In the genomic region with DNA sequence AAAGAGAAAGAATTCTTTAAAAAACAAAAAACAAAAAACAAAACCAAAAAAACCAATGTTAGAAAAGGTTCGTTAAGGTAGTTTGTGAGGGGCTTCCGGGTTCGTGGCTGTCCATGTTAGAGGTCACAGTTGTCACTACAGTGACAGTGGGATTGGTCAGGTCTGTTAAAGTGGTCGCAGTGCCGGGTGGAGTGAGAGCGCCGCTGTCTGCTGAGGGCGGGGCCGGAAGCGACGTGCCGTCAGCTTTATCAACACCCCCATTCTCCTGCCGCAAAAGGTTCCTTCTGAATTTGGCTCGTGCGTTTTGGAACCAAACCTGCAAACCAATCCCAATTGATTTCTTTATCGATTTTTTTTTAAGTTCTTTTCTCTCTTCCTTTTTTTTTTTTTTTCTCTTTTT, we compare ENCODE assay signal across 8 mouse cellular contexts. TPM values are rescaled to one million over a fixed set of nuclear protein-coding genes. Genes with fewer than 3 reads are reported as not detected.
DNase-seq lines count a peak whose midpoint lies in the region; ATAC-seq and TF ChIP-seq lines count a peak whose summit lies in the region.

No protein-coding gene starts in this region.

- no peak for TF ChIP-seq CTCF in MEL (IDR thresholded peaks at IDR 0.05 in 2 of 3, conservative IDR thresholded peaks at IDR 0.05 in 1 of 3; ENCODE audit: control insufficient read depth in 1 of 3, insufficient read depth in 1 of 3, low read depth in 2 of 3, low read length in 3 of 3, poor library complexity in 1 of 3, severe bottlenecking in 1 of 3)

- intact Hi-C loops in left cerebral cortex, postnatal 25 days (cut with DNase I), result loop anchor here (5.0 to 10.0 kb wide), 2 partner anchors 513 to 699 kb away; no protein-coding TSS in a partner anchor

- peaks cover 0 to 6% of the 10 kb centered on the region in 2 experiments; a peak in 2 of 4 replicates for H3K36me3 ChIP-seq in MEL (ENCODE audit: control insufficient read depth in 1 of 2, insufficient read depth in 2 of 2, low read length in 2 of 2)
- no peaks in the 10 kb centered on the region for H3K36me3 ChIP-seq in forebrain, embryonic 16.5 days (ENCODE audit: control insufficient read depth, insufficient read depth)
- H3K36me3 ChIP-seq in neural tube, embryonic 13.5 days, result no peaks in the 10 kb centered on the region

- H3K4me1 ChIP-seq in MEL (ENCODE audit: control insufficient read depth in 1 of 2, insufficient read depth in 2 of 2, low read length in 2 of 2), result no peaks in the 10 kb centered on the region
- H3K4me1 ChIP-seq in forebrain, embryonic 16.5 days (replicated peaks; ENCODE audit: control insufficient read depth, insufficient read depth, low read length), result no peaks in the 10 kb centered on the region
- no peaks in the 10 kb centered on the region for H3K4me1 ChIP-seq in neural tube, embryonic 13.5 days (replicated peaks)

- peak overlapping the region; percentile 54 to 60 for H3K4me3 ChIP-seq in MEL (ENCODE audit: control insufficient read depth in 1 of 2, insufficient read depth in 1 of 2, low read depth in 2 of 2, low read length in 2 of 2)
- H3K4me3 ChIP-seq in forebrain, embryonic 16.5 days (replicated peaks; ENCODE audit: low read length), result peak overlapping the region; percentile 32
- H3K4me3 ChIP-seq in neural tube, embryonic 13.5 days, result peak overlapping the region; percentile 26

- H3K9ac ChIP-seq in MEL (ENCODE audit: control insufficient read depth, low read depth, low read length, poor library complexity, severe bottlenecking), result peak overlapping the region; percentile 55
- H3K9ac ChIP-seq in forebrain, embryonic 16.5 days (replicated peaks; ENCODE audit: low read depth, low read length), result no peak overlapping the region
- H3K9ac ChIP-seq in neural tube, embryonic 13.5 days, result no peak overlapping the region

- H3K4me2 ChIP-seq in forebrain, embryonic 16.5 days (ENCODE audit: low read length), result peak overlapping the region; percentile 50
- peak overlapping the region; percentile 52 for H3K4me2 ChIP-seq in neural tube, embryonic 13.5 days

- WGBS in forebrain, embryonic 16.5 days, result 5% methylated on average over 16 of the region's 16 CpGs
- WGBS in neural tube, embryonic 13.5 days, result under 1% methylated on average over 16 of the region's 16 CpGs

- H3K27me3 ChIP-seq in MEL (ENCODE audit: control insufficient read depth in 1 of 2, insufficient read depth in 2 of 2, low read length in 2 of 2), result peaks cover 0 to 1% of the 10 kb centered on the region in 2 experiments; a peak in 1 of 4 replicates
- peaks cover 28% of the 10 kb centered on the region for H3K27me3 ChIP-seq in forebrain, embryonic 16.5 days (replicated peaks; ENCODE audit: control insufficient read depth, insufficient read depth, low read length)
- H3K27me3 ChIP-seq in neural tube, embryonic 13.5 days, result peaks cover 60% of the 10 kb centered on the region

- TF ChIP-seq POLR2A in MEL (IDR thresholded peaks at IDR 0.05; ENCODE audit: control insufficient read depth in 1 of 2, insufficient read depth in 1 of 2, low read depth in 1 of 2, low read length in 2 of 2, poor library complexity in 1 of 2), result peak in 1 of 2 experiments; percentile 76; a peak in 2 of 4 replicates

- DNase-seq in A20 (ENCODE audit: low read depth, low spot score), result peak; percentile 91
- DNase-seq in MEL (ENCODE audit: low read depth, low spot score), result peak; percentile 91
- peak; percentile 71 for DNase-seq in liver
- no peak for DNase-seq in left cerebral cortex, postnatal 25 days (ENCODE audit: low spot score in 2 of 2)
- no peak for DNase-seq in layer of hippocampus, adult 8-10 months (ENCODE audit: low spot score in 2 of 2)
- no peak for DNase-seq in adrenal gland, adult 2 months

- TF ChIP-seq EP300 in MEL (IDR thresholded peaks at IDR 0.05; ENCODE audit: low read depth in 1 of 2, low read length in 2 of 2), result no peak

- H3K9me3 ChIP-seq in MEL (replicated peaks; ENCODE audit: insufficient read depth, low read length), result no peaks in the 10 kb centered on the region
- no peaks in the 10 kb centered on the region for H3K9me3 ChIP-seq in forebrain, embryonic 16.5 days (ENCODE audit: control insufficient read depth, low read length)
- no peaks in the 10 kb centered on the region for H3K9me3 ChIP-seq in neural tube, embryonic 13.5 days

- no peaks in the 10 kb centered on the region; the same call in 1 of the 2 replicates for H3K79me2 ChIP-seq in MEL (ENCODE audit: control insufficient read depth, insufficient read depth, low read length, poor library complexity)

- TF ChIP-seq RAD21 in MEL (IDR thresholded peaks at IDR 0.05; ENCODE audit: low read depth, low read length), result no peak

- no peak overlapping the region; the same call in 1 of the 2 replicates for H3K27ac ChIP-seq in MEL (ENCODE audit: control insufficient read depth, low read depth, low read length)
- no peak overlapping the region for H3K27ac ChIP-seq in forebrain, embryonic 16.5 days (ENCODE audit: low read length)
- H3K27ac ChIP-seq in neural tube, embryonic 13.5 days (replicated peaks), result no peak overlapping the region

- no peak for ATAC-seq in forebrain, embryonic 16.5 days
- no peak for ATAC-seq in neural tube, embryonic 13.5 days (ENCODE audit: low read depth)

TF ChIP-seq in MEL, 35 proteins besides CTCF, POLR2A, EP300 and RAD21 (continues in another document):
- TF ChIP-seq POLR2AphosphoS2 (IDR thresholded peaks at IDR 0.05; ENCODE audit: low read length) (no peak), TBP (IDR thresholded peaks at IDR 0.05; ENCODE audit: low read depth, low read length) (peak; percentile 75), SIN3A (IDR thresholded peaks at IDR 0.05; ENCODE audit: low read length) (0 out of 2 replicates have a peak, but pooled peaks have one; percentile 48), E2F4 (IDR thresholded peaks at IDR 0.05; ENCODE audit: borderline replicate concordance, low read depth, low read length) (no peak), HCFC1 (IDR thresholded peaks at IDR 0.05; ENCODE audit: low read depth, low read length) (peak; percentile 64; the same call in 1 of the 2 replicates), MAZ (IDR thresholded peaks at IDR 0.05; ENCODE audit: low read depth, low read length) (no peak), MXI1 (IDR thresholded peaks at IDR 0.05; ENCODE audit: low read depth, low read length) (no peak), NRF1 (IDR thresholded peaks at IDR 0.05; ENCODE audit: insufficient read depth, low read depth, low read length, poor library complexity, severe bottlenecking) (no peak), JUND (IDR thresholded peaks at IDR 0.05; ENCODE audit: low read depth, low read length) (no peak), KAT2A (conservative IDR thresholded peaks at IDR 0.05; ENCODE audit: low read depth, low read length) (no peak), ZNF384 (IDR thresholded peaks at IDR 0.05; ENCODE audit: low read depth, low read length) (no peak), ZMIZ1 (IDR thresholded peaks at IDR 0.05; ENCODE audit: low read depth, low read length) (no peak), TAL1 (IDR thresholded peaks at IDR 0.05; ENCODE audit: low read length) (no peak), BHLHE40 (IDR thresholded peaks at IDR 0.05; ENCODE audit: borderline replicate concordance, low read depth, low read length) (no peak; the same call in 1 of the 2 replicates), NELFE (IDR thresholded peaks at IDR 0.05; ENCODE audit: low read depth, low read length) (peak; percentile 53; the same call in 1 of the 2 replicates), ETS1 (IDR thresholded peaks at IDR 0.05; ENCODE audit: low read depth, low read length) (peak; percentile 14; the same call in 1 of the 2 replicates), MYC (IDR thresholded peaks at IDR 0.05; ENCODE audit: low read depth, low read length) (0 out of 2 replicates have a peak, but pooled peaks have one; percentile 48), GABPA (IDR thresholded peaks at IDR 0.05; ENCODE audit: low read depth, low read length) (no peak), SMC3 (IDR thresholded peaks at IDR 0.05; ENCODE audit: low read depth, low read length) (no peak), ELF1 (IDR thresholded peaks at IDR 0.05; ENCODE audit: low read depth, low read length) (peak; percentile 77), POLR2AphosphoS5 (IDR thresholded peaks at IDR 0.05; ENCODE audit: borderline replicate concordance, low read depth, low read length) (no peak), MYB (IDR thresholded peaks at IDR 0.05; ENCODE audit: low read depth, low read length) (no peak), UBTF (IDR thresholded peaks at IDR 0.05; ENCODE audit: borderline replicate concordance, insufficient read depth, low read depth, low read length) (no peak), RCOR1 (IDR thresholded peaks at IDR 0.05; ENCODE audit: low read depth, low read length) (no peak), CHD2 (IDR thresholded peaks at IDR 0.05; ENCODE audit: low read length) (no peak), MAFK (IDR thresholded peaks at IDR 0.05; ENCODE audit: borderline replicate concordance, low read depth, low read length) (no peak), USF2 (IDR thresholded peaks at IDR 0.05; ENCODE audit: borderline replicate concordance in 1 of 2, insufficient read depth in 1 of 2, low read depth in 1 of 2, low read length in 2 of 2) (no peak)

RNA-seq across cellular contexts. Expression of gene Lhx9, which starts 17.1 kb away (rescaled TPM):
- total RNA-seq in MEL (2012; rRNA removed), result 0.19 and 0.46 TPM in 2 replicates
- under 1 TPM in 1 of 2 experiments, not detected in 1; 0.77 TPM for polyA plus RNA-seq in MEL (2012; ENCODE audit: insufficient read depth in 1 of 2, insufficient read length in 2 of 2, low read depth in 1 of 2, low replicate concordance in 2 of 2, missing spikeins in 1 of 2)
- 8.5 and 17.0 TPM in 2 replicates for polyA plus RNA-seq in forebrain, embryonic 16.5 days (2015; fragmentation: Nextera tagmentation; extraction: Ambion mirVana)
- 4.1 and 4.6 TPM in 2 replicates for polyA plus RNA-seq in neural tube, embryonic 13.5 days (2015; fragmentation: Nextera tagmentation; extraction: Ambion mirVana)
- under 1 TPM; 0.66 to 0.85 TPM for total RNA-seq in left cerebral cortex, postnatal 25 days (2021)
- 10 to 100 TPM; 11.9 to 16.6 (median 14.6) TPM for total RNA-seq in layer of hippocampus, adult 8-10 months (2022)
- total RNA-seq in adrenal gland, adult 2 months (2021), result not detected
- 0.09 TPM in 1 of 2 replicates, not detected in the other for polyA plus RNA-seq in adrenal gland, adult 2 months (2012; rRNA removed)

RNA-seq across cellular contexts. Expression of gene 2310009B15Rik, which starts 25.3 kb away (rescaled TPM):
- total RNA-seq in MEL (2012; rRNA removed), result 10.4 and 12.3 TPM in 2 replicates
- polyA plus RNA-seq in MEL (2012; ENCODE audit: insufficient read depth in 1 of 2, insufficient read length in 2 of 2, low read depth in 1 of 2, low replicate concordance in 2 of 2, missing spikeins in 1 of 2), result 10 to 100 TPM in 1 of 2 experiments, not detected in 1; 19.3 TPM
- 23.0 and 26.4 TPM in 2 replicates for polyA plus RNA-seq in forebrain, embryonic 16.5 days (2015; fragmentation: Nextera tagmentation; extraction: Ambion mirVana)
- polyA plus RNA-seq in neural tube, embryonic 13.5 days (2015; fragmentation: Nextera tagmentation; extraction: Ambion mirVana), result 30.7 and 31.0 TPM in 2 replicates
- total RNA-seq in left cerebral cortex, postnatal 25 days (2021), result 10 to 100 TPM; 14.4 to 15.8 TPM
- 10 to 100 TPM; 21.3 to 24.4 (median 22.3) TPM for total RNA-seq in layer of hippocampus, adult 8-10 months (2022)
- total RNA-seq in adrenal gland, adult 2 months (2021), result 10 to 100 TPM; 13.1 to 18.2 TPM
- polyA plus RNA-seq in adrenal gland, adult 2 months (2012; rRNA removed), result 35.0 and 45.3 TPM in 2 replicates

Comparison
In these comparisons a context has a peak if more than half of its experiments do, and no peak if none do; other contexts are left out.
1. DNase-seq: peak in A20 (single experiment), MEL (single experiment) and liver (single experiment); none in left cerebral cortex, postnatal 25 days (0 of 2), layer of hippocampus, adult 8-10 months (0 of 2) and adrenal gland, adult 2 months (single experiment).
2. Peak in every context shown above with its lines, with median percentiles within 50 percentile points of each other: H3K4me3 ChIP-seq.